7 mouse cellular contexts compared by ENCODE assay signal in the genomic region with DNA sequence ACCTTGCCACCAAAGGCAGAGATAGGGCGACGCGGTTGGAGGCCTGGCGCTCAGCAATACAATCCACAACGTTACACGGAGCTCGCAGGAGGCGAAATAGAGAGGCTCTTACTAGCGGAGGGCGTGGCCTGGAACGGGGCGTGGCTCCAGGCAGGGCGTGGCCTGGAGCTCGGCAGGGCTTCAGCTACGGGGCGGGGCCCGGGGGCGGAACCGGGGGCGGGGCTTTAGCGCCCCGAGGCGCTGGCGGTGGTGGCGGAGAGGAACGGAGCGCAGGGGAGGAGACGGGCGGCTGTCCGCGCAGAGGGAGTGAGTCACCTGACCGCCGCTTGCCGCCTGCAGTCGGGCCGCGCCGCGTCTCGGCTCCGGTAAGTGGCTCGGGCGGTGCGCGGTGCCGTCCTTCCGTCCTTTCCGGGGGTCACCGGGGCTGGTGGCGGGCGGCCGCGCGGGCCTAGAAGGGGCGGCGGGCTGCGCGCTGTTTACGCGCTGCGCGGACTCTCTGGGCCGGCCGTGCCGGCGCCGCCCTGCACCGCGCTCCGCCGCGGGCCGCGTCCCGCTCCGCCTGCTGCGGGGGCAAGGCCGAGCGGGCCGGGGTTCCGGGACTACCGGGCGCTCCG. TPM values are rescaled to one million over a fixed set of nuclear protein-coding genes. Genes with fewer than 3 reads are reported as not detected.
DNase-seq lines count a peak whose midpoint lies in the region; ATAC-seq and TF ChIP-seq lines count a peak whose summit lies in the region.

A gene (plus strand): TSS at position 254 of the 614 bp plus-strand sequence.

- peaks cover 20% of the 10 kb centered on the region for H3K4me1 ChIP-seq in intestine, embryonic 15.5 days (replicated peaks)
- peaks cover 22% of the 10 kb centered on the region for H3K4me1 ChIP-seq in midbrain, embryonic 12.5 days
- H3K4me1 ChIP-seq in small intestine, adult 2 months (ENCODE audit: control insufficient read depth, insufficient read depth, insufficient read length, low read length), result peaks cover 8% of the 10 kb centered on the region

- intact Hi-C loops in gastrocnemius, postnatal 36 days (cut with DNase I), result no loop called here
- intact Hi-C loops in left cerebral cortex, postnatal 4 days (cut with DNase I), result no loop called here

- H3K4me3 ChIP-seq in intestine, embryonic 15.5 days (replicated peaks), result peak within 1 kb of the TSS; percentile 88
- H3K4me3 ChIP-seq in midbrain, embryonic 12.5 days, result peak within 1 kb of the TSS; percentile 90
- peak within 1 kb of the TSS; percentile 93 for H3K4me3 ChIP-seq in small intestine, adult 2 months (ENCODE audit: low read depth, low read length)

- no peaks in the 10 kb centered on the region for H3K9me3 ChIP-seq in intestine, embryonic 15.5 days
- H3K9me3 ChIP-seq in midbrain, embryonic 12.5 days, result no peaks in the 10 kb centered on the region

- TF ChIP-seq POLR2A in small intestine, adult 2 months (IDR thresholded peaks at IDR 0.05; ENCODE audit: low read depth, low read length), result peak; percentile 97

- peak; percentile 97 for DNase-seq in adrenal gland, adult 2 months
- DNase-seq in embryo, embryonic 11 days, result peak; percentile 95
- DNase-seq in gastrocnemius, postnatal 36 days, result peak; percentile 91 to 92
- DNase-seq in left cerebral cortex, postnatal 4 days, result peak; percentile 96

- no peaks in the 10 kb centered on the region for H3K27me3 ChIP-seq in intestine, embryonic 15.5 days (replicated peaks)
- peaks cover 10% of the 10 kb centered on the region for H3K27me3 ChIP-seq in midbrain, embryonic 12.5 days
- H3K27me3 ChIP-seq in small intestine, adult 2 months (ENCODE audit: control insufficient read depth, insufficient read depth, low read length), result no peaks in the 10 kb centered on the region

- peak; percentile 95 for ATAC-seq in intestine, embryonic 15.5 days
- ATAC-seq in midbrain, embryonic 12.5 days (ENCODE audit: low FRiP score, low read depth), result peak; percentile 93

- H3K4me2 ChIP-seq in intestine, embryonic 15.5 days (replicated peaks), result peak within 1 kb of the TSS; percentile 72
- peak within 1 kb of the TSS; percentile 69 for H3K4me2 ChIP-seq in midbrain, embryonic 12.5 days (replicated peaks)

- H3K36me3 ChIP-seq in intestine, embryonic 15.5 days, result no peaks in the 10 kb centered on the region
- H3K36me3 ChIP-seq in midbrain, embryonic 12.5 days, result no peaks in the 10 kb centered on the region
- no peaks in the 10 kb centered on the region for H3K36me3 ChIP-seq in small intestine, adult 2 months (ENCODE audit: control insufficient read depth, insufficient read depth, low read length)

- H3K27ac ChIP-seq in intestine, embryonic 15.5 days, result peak within 1 kb of the TSS; percentile 93
- peak within 1 kb of the TSS; percentile 96 for H3K27ac ChIP-seq in midbrain, embryonic 12.5 days (replicated peaks)
- peak within 1 kb of the TSS; percentile 90 for H3K27ac ChIP-seq in small intestine, adult 2 months (ENCODE audit: insufficient read depth, low read depth, low read length)

- no peak for TF ChIP-seq CTCF in small intestine, adult 2 months (IDR thresholded peaks at IDR 0.05; ENCODE audit: extremely low read depth, insufficient read length, insufficient replicate concordance, low read depth, low read length)

- under 1% methylated on average over 83 of the region's 84 CpGs for WGBS in intestine, embryonic 15.5 days
- under 1% methylated on average over 55 of the region's 84 CpGs for WGBS in midbrain, embryonic 12.5 days
- under 1% methylated on average over 83 of the region's 84 CpGs for WGBS in small intestine, adult 2 months

- peak within 1 kb of the TSS; percentile 90 for H3K9ac ChIP-seq in intestine, embryonic 15.5 days
- peak within 1 kb of the TSS; percentile 96 for H3K9ac ChIP-seq in midbrain, embryonic 12.5 days (replicated peaks)

RNA-seq across cellular contexts. Expression of the gene that starts here (rescaled TPM):
- 10 to 100 TPM; 14.3 to 25.7 TPM for total RNA-seq in adrenal gland, adult 2 months (2021)
- 4.2 and 5.6 TPM in 2 replicates for polyA plus RNA-seq in adrenal gland, adult 2 months (2012; rRNA removed)
- 10 to 100 TPM; 19.0 to 22.1 TPM for total RNA-seq in gastrocnemius, postnatal 36 days (2021)
- polyA plus RNA-seq in intestine, embryonic 15.5 days (2015; fragmentation: Nextera tagmentation; extraction: Ambion mirVana), result 17.4 and 19.7 TPM in 2 replicates
- 10 to 100 TPM; 37.1 to 38.5 TPM for total RNA-seq in left cerebral cortex, postnatal 4 days (2021)
- polyA plus RNA-seq in midbrain, embryonic 12.5 days (2016; fragmentation: Nextera tagmentation; extraction: Ambion mirVana), result 20.4 and 24.4 TPM in 2 replicates
- 4.9 and 29.1 TPM in 2 replicates for polyA plus RNA-seq in small intestine, adult 2 months (2012; rRNA removed)

Comparison
In these comparisons a context has a peak if more than half of its experiments do, and no peak if none do; other contexts are left out.
1. Peak in every context shown above with its lines: DNase-seq, ATAC-seq, H3K4me3 ChIP-seq and H3K27ac ChIP-seq.